Mouse (Mus musculus): ENCODE measurements around the gene Prrc2c. TPM values are rescaled to one million over a fixed set of nuclear protein-coding genes. Genes with fewer than 3 reads are reported as not detected.

Prrc2c gene
- polyA plus RNA-seq, 1 experiment from 2014 or later, result 64.4 TPM

DNA sequence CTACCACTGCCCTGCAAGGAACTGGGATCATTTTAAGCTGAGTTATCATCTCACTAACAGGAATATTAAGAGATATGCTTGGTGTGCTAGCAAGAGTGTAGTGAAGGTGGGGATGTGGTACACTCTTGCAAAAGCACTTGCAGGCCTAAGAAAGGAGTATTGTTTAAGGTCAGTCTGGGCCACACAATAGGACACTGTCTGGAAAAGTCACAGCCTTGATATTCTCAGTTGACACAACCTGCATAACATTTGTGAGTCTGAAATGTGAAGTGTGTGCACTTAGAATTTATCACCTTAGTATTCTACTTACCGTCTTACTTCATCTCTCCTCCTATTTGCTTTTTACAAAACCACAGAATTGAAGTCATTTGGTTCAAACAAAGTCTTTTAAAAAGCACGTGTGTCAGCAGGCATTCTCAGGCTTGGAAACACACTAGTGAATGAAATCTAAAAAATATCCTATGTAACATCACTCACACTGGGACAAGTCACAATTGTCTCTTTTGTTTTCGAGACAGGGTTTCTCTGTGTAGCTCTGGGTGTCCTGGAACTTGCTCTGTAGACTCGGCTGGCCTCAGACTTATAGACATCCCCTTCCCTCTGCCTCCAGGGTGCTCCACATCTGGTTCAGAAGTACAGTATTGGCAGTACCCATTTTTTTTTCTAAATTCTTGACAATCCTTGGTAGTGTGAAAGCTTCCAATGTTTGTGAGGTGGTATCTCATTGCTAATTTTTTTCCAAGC is 31.4 kb upstream of the Prrc2c start:
- Histone ChIP-seq H3K4me3 (ENCODE audit: low read depth, low read length) (no peak overlapping the region), H3K4me1 (replicated peaks; ENCODE audit: control insufficient read depth, insufficient read depth, low read length) (no peaks in the 10 kb centered on the region), H3K4me2 (replicated peaks; ENCODE audit: low read depth) (no peak overlapping the region), H3K9me3 (ENCODE audit: control insufficient read depth) (no peaks in the 10 kb centered on the region), H3K9ac (ENCODE audit: low read depth, low read length) (no peak overlapping the region), H3K36me3 (ENCODE audit: control insufficient read depth, insufficient read depth) (no peaks in the 10 kb centered on the region), H3K27ac (ENCODE audit: low read depth, low read length) (no peak overlapping the region), H3K27me3 (replicated peaks; ENCODE audit: control insufficient read depth, insufficient read depth, low read length) (no peaks in the 10 kb centered on the region)
- no peak for TF ChIP-seq CTCF (IDR thresholded peaks at IDR 0.05; ENCODE audit: low read depth)
- no peak for ATAC-seq
- 71% methylated on average over 4 of the region's 4 CpGs for WGBS

DNA sequence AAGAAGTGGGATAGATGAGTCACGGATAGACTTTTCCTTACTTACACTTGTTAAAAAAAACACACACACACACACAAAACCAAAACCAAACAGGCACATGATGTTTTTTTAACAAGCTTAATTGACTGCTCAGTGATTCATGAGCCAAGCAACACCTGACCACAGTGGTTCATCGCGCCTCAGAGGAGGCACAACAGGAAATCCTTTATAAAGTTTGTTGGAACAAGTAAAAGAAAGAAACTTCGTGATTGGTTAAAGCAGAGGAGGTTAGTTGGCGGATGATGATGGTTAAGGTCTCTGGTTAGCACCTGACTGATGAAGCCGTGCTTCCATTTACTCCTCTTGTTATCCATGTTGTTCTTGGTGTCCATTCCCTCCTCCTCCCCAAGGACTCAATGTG is 11.7 kb upstream of the Prrc2c start:
- no peaks in the 10 kb centered on the region for H3K4me1 ChIP-seq (replicated peaks; ENCODE audit: control insufficient read depth, insufficient read depth, low read length)
- no peak for TF ChIP-seq CTCF (IDR thresholded peaks at IDR 0.05; ENCODE audit: low read depth)
- no peak overlapping the region for H3K27ac ChIP-seq (ENCODE audit: low read depth, low read length)
- H3K4me2 ChIP-seq (replicated peaks; ENCODE audit: low read depth), result no peak overlapping the region
- no peaks in the 10 kb centered on the region for H3K27me3 ChIP-seq (replicated peaks; ENCODE audit: control insufficient read depth, insufficient read depth, low read length)
- ATAC-seq, result no peak
- no peak overlapping the region for H3K4me3 ChIP-seq (ENCODE audit: low read depth, low read length)
- no peaks in the 10 kb centered on the region for H3K36me3 ChIP-seq (ENCODE audit: control insufficient read depth, insufficient read depth)
- no peak overlapping the region for H3K9ac ChIP-seq (ENCODE audit: low read depth, low read length)
- 89% methylated on average over 6 of the region's 6 CpGs for WGBS
- no peaks in the 10 kb centered on the region for H3K9me3 ChIP-seq (ENCODE audit: control insufficient read depth)

DNA sequence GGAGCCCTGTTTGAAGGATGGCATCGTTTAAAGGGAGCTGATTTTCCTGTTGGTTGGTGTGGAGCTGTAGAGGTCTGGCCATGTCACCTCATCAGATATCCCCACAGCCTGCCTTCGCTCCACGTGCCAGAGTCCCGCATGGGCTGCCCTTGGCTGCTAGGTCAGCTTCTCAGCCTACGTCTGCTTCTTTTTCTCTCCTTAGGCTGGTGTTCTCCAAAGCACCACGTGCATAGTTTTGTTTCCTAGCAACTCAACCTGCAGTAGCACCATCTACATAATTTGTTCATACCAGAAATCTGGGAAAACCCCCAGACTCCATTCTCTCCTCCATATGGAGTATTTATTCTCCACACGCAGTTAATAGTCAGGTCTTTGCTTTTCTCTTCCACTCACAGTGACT is 9.3 kb upstream of the Prrc2c start:
- ATAC-seq, result no peak
- Histone ChIP-seq H3K27me3 (replicated peaks; ENCODE audit: control insufficient read depth, insufficient read depth, low read length) (no peaks in the 10 kb centered on the region), H3K36me3 (ENCODE audit: control insufficient read depth, insufficient read depth) (no peaks in the 10 kb centered on the region), H3K9me3 (ENCODE audit: control insufficient read depth) (no peaks in the 10 kb centered on the region), H3K4me1 (replicated peaks; ENCODE audit: control insufficient read depth, insufficient read depth, low read length) (no peaks in the 10 kb centered on the region), H3K27ac (ENCODE audit: low read depth, low read length) (no peak overlapping the region), H3K4me2 (replicated peaks; ENCODE audit: low read depth) (no peak overlapping the region), H3K4me3 (ENCODE audit: low read depth, low read length) (no peak overlapping the region), H3K9ac (ENCODE audit: low read depth, low read length) (no peak overlapping the region)
- TF ChIP-seq CTCF (IDR thresholded peaks at IDR 0.05; ENCODE audit: low read depth), result no peak
- 47% methylated on average over 7 of the region's 7 CpGs for WGBS

DNA sequence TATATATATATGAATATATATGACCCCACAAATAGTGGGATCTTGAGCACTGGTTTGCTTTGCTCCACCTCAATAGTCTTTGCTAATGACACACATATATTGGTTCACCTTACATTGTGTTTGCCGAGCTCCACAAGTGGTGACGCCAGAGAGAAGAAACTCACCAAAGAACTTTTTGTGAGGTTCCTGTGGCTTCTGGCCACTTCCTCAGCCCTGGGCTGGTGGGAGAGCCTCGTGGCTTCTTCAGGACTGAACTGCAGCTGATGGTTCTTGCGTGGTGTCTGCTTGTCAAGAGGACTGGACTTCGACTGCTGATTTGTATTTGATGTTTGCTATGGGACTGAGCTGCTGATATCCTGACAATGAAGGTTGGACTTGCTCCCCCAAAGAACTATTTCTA is 8.4 kb upstream of the Prrc2c start:
- Histone ChIP-seq H3K4me1 (replicated peaks; ENCODE audit: control insufficient read depth, insufficient read depth, low read length) (no peaks in the 10 kb centered on the region), H3K9me3 (ENCODE audit: control insufficient read depth) (no peaks in the 10 kb centered on the region), H3K27me3 (replicated peaks; ENCODE audit: control insufficient read depth, insufficient read depth, low read length) (no peaks in the 10 kb centered on the region), H3K36me3 (ENCODE audit: control insufficient read depth, insufficient read depth) (no peaks in the 10 kb centered on the region), H3K27ac (ENCODE audit: low read depth, low read length) (no peak overlapping the region), H3K4me2 (replicated peaks; ENCODE audit: low read depth) (no peak overlapping the region), H3K9ac (ENCODE audit: low read depth, low read length) (no peak overlapping the region), H3K4me3 (ENCODE audit: low read depth, low read length) (no peak overlapping the region)
- no peak for TF ChIP-seq CTCF (IDR thresholded peaks at IDR 0.05; ENCODE audit: low read depth)
- 66% methylated on average over 5 of the region's 5 CpGs for WGBS
- no peak for ATAC-seq

DNA sequence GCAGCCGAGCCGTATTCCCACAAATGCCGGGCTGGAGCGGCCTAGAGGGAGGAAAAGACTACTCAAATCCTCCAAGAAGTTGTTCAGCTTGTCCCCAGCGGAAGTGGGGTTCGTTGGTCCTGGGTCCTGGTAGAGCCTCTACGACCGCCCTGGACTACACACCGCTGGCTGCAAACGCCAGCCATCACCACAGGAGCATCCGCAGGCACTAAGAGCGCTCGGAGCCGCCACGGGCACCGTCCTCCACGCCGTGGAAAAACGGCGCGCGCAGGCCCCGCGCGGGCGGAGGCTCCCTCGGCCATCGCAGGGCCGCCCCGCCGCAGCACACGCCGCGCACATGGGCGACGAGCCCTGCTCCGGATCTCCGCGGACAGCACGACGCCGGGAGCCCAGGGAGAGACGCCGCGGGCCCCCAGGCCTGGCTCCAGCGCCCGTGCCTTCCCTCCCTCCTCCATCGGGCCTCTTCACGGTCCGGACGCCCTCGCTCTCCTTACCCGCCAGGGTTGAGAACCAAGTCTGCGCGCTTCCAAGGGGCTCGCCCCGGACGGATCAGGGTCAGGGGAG is 443 bp downstream of the Prrc2c start:
- peak; percentile 82 for ATAC-seq
- peak overlapping the region; percentile 96 for H3K27ac ChIP-seq (ENCODE audit: low read depth, low read length)
- peaks cover 11% of the 10 kb centered on the region; the same call in 1 of the 2 replicates for H3K4me1 ChIP-seq (replicated peaks; ENCODE audit: control insufficient read depth, insufficient read depth, low read length)
- no peaks in the 10 kb centered on the region for H3K36me3 ChIP-seq (ENCODE audit: control insufficient read depth, insufficient read depth)
- H3K9ac ChIP-seq (ENCODE audit: low read depth, low read length), result peak overlapping the region; percentile 95
- peak overlapping the region; percentile 93 for H3K4me3 ChIP-seq (ENCODE audit: low read depth, low read length)
- TF ChIP-seq CTCF (IDR thresholded peaks at IDR 0.05; ENCODE audit: low read depth), result no peak
- under 1% methylated on average over 56 of the region's 58 CpGs for WGBS
- H3K4me2 ChIP-seq (replicated peaks; ENCODE audit: low read depth), result peak overlapping the region; percentile 77
- no peaks in the 10 kb centered on the region for H3K9me3 ChIP-seq (ENCODE audit: control insufficient read depth)
- no peaks in the 10 kb centered on the region for H3K27me3 ChIP-seq (replicated peaks; ENCODE audit: control insufficient read depth, insufficient read depth, low read length)

DNA sequence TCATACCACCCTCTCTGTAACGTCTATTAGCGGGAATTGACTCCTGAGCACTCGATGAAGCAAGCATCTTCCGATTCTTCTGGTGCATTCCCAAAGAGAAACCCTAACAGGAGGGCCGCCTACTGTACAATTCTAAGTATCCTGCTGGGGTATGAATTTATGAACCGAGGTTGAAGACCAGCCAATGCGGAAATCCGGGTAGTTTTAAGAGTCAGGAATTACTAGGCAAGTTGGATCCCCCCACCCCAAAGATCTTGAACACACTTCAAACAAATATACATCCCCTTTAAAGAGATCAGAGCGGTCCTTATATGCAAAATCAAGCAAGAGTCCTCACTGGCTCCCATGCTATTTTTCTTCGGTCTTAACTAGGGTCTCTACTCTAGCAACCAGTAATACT is 950 bp downstream of the Prrc2c start:
- under 1% methylated on average over 10 of the region's 10 CpGs for whole genome bisulfite sequencing
- no peak for ATAC-seq
- Histone ChIP-seq H3K27me3 (replicated peaks; ENCODE audit: control insufficient read depth, insufficient read depth, low read length) (no peaks in the 10 kb centered on the region), H3K36me3 (ENCODE audit: control insufficient read depth, insufficient read depth) (no peaks in the 10 kb centered on the region), H3K4me3 (ENCODE audit: low read depth, low read length) (peak overlapping the region; percentile 93), H3K9ac (ENCODE audit: low read depth, low read length) (peak overlapping the region; percentile 95), H3K9me3 (ENCODE audit: control insufficient read depth) (no peaks in the 10 kb centered on the region), H3K27ac (ENCODE audit: low read depth, low read length) (peak overlapping the region; percentile 96), H3K4me1 (replicated peaks; ENCODE audit: control insufficient read depth, insufficient read depth, low read length) (peaks cover 11% of the 10 kb centered on the region; the same call in 1 of the 2 replicates), H3K4me2 (replicated peaks; ENCODE audit: low read depth) (peak overlapping the region; percentile 77)
- 0 out of 2 replicates have a peak, but pooled peaks have one; percentile 22 for TF ChIP-seq CTCF (IDR thresholded peaks at IDR 0.05; ENCODE audit: low read depth)

Measured in intestine, postnatal 0 days (tissue).